Mouse (Mus musculus): ENCODE results near the gene Psmb3. TPM values are rescaled to one million over a fixed set of nuclear protein-coding genes. Genes with fewer than 3 reads are reported as not detected.
A peak's percentile ranks its signal among the peaks of the same experiment; 100 is the strongest.

The Psmb3 gene
- total RNA-seq, 2 experiments from 2014 or later: 193 to 221 TPM

DNA sequence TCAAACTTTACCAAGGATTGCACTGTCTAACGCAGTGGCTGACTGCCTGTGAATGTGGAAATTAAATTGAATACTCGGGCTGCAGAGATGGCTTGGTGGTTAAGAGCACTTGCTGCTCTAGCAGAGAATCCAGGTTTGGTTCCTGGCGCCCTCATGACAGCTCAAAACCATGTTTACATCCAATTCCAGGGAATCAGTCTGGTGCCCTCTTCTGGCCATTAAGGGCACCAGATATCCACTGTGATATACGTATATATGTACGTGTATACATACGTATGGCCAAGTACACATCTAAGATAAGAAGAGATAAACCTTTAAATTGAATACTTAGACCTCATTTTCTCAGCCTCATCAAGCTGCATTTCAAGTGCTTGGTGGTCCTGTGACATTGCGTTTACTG is 37.0 kb upstream of the Psmb3 start:
- DNase-seq (ENCODE audit: low spot score in 2 of 2): no peak

DNA sequence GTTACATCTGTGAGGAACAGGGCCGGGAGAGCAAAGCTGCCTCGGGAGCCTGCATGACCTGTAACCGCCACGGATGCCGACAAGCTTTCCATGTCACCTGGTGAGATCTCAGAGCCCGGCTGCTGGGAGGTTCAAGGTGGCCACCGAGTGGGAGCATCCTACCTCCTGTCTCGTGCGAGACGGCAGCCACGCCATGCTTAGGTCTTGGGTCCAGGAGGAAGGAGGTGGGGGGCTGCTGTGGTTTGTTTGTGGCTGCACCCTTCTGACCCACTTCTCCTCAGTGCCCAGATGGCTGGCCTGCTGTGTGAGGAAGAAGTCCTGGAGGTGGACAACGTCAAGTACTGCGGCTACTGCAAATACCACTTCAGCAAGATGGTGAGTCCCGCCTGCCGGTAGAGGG is 36.4 kb upstream of the Psmb3 start:
- no peak for DNase-seq (ENCODE audit: low spot score in 2 of 2)

DNA sequence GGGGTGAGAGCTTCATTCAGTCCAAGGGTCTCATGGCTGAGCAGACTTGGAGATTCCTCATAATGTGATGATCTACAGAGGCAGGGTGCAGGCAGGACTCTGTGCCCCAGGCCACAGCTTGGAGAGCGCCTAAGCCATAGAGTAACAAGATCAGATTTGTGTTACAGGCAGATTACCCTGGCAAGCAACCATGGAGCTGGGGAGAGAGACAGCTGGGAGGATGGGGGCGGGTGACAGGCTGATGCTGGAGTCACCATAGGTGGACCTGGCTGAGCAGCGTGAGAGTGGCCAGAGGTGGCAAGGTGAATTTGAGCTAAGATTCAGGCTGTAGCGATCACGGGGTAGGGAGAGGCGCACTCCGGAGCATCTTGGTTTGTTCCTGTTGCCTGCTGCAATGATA is 35.0 kb upstream of the Psmb3 start:
- no peak for DNase-seq (ENCODE audit: low spot score in 2 of 2)

DNA sequence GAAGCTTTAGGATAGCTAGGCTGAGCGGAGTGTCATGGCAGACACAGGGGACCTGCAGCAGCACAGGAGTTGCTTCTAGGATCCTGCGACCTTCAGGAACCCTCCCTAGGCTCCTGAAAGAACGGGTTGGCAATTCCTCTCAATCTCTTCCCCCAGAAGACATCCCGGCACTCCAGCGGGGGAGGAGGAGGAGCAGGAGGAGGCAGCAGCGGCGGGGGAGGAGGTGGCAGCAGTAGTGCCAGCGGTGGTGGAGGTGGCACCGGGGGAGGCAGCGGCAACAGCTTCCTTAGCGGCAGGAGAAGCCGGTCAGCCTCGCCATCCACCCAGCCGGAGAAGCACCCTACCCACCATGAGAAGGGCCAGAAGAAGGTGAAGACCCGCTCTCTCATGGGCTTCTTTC is 33.9 kb upstream of the Psmb3 start:
- no peak for DNase-seq (ENCODE audit: low spot score in 2 of 2)

DNA sequence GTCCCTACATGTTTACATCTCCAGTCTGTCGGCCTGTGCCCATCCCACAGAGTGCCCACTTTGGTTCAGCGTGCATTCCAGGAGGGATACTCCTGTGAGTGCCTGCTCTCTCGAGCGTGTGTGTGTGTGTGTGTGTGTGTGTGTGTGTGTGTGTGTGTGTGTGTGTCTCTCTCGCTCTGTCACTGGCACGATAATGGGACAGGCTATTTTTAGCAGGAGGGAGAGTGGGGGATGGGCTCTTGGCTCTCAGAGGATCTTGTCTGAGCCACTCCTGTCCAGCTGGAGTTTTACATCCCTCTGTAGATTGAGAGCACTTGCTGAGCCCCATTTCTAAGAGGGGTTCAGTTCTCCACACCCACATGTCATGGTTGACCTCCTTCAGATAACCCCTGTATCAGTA is 33.4 kb upstream of the Psmb3 start:
- DNase-seq (ENCODE audit: low spot score in 2 of 2): no peak

DNA sequence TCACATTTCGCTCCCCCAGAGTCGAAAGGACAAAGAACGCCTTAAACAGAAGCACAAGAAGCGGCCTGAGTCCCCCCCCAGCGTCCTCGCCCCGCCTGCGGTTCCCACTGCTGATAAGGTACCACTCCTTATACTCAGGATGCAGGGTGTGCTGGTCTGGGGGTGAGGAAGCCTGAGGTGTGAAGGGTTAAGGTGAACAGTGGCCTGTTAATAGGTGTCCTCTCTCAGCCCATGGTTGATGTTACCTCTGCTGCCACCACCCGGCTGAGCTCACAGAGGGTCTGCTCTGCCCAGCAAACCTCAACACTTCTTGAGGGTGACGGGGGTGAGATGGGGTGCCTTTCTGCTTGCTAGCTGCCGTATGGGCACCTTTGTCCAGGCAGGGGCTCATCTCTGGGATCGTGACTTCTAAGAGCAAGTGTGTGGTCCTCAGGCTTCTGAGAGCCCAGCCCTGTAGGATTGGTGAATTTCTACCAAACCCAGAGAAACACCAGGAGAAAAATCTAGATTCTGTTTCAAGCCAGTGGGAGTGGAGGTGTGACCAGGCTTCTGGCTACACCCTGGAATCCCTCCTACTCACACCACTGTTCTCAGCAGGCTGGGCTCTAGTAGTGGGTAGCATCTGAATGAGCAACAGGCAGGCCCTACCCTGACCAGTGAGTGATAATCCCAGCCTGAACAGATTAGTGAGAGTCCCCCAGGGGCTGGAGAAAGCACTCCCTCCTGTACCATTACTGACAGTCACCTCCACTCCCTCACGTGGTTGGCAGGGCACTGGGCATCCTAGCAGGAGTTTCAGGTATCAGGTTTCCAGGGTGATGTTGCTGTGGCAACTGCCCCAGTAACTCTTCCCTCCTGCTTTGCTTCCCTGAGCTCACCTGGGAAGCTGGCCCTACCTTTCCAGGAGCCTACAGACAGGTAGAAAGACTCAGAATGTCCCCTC is 32.7 kb upstream of the Psmb3 start:
- DNase-seq (ENCODE audit: low spot score in 2 of 2): no peak

DNA sequence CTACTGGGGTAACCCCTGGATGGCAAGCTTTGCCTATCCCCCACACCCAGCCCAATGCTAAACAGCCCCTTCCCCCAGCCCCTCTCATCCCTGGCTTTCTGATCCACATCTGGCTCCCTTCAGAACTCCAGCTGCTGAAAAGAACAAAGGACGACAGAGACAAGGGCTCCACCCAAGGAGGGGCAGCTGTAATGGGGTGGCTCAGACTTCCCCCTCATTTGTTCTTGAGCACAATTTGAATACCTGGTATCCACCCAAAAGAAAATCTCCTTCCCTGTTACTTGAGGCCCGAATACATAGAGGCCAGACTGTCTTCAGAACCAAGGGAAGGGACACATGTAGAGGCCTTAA is 32.0 kb upstream of the Psmb3 start:
- DNase-seq (ENCODE audit: low spot score in 2 of 2): no peak

DNA sequence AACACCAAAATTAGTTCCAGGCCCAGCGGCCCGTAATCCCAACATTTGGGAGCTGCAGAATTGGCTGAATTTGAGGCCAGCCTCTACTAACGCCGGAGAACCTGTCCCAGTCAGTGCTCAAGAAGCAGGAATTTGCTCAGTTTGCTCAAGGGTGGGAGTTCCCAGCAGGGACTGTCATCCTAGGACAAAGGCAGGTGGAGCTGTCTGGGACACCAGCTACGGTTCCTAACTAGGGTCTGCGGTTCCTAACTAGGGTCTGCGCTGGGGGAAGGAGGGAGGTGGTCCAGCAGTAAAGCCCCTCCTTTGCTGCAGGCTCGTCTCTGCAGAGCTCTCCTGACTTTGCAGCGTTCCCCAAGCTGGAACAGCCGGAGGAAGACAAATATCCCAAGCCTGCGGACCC is 30.1 kb upstream of the Psmb3 start:
- no peak for DNase-seq (ENCODE audit: low spot score in 2 of 2)

DNA sequence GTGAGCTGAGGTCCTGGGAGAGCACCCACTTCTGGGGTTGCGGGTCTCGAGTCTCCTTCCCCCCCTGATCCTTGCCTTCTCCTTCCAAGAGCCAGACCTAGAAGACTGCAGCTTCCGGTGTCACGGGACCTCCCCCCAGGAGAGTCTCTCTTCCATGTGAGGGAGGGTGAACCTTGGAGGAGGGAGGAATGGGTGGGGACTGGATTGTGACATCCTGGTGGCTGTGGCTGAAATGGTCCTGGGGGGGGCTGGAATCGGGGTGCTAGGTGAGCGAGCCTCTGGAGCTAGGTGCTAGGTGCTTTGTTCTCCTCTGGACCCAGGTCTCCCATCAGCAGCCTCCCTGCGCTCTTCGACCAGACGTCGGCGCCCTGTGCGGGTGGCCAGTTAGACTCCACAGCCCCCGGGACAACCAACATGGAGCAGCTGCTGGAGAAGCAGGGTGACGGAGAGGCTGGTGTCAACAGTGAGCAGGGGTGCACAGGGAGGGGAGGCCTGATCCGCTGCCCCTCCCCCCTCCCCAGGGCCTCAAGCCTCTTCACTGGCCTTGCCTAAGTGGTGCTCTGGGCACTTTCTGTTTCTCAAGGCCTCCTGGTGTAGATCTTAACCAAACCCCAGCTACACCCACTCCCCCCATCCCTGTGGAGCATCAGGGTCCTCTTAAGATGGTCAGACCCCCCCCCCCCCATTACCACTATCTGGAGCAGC is 27.0 kb upstream of the Psmb3 start:
- DNase-seq (ENCODE audit: low spot score in 2 of 2): no peak

DNA sequence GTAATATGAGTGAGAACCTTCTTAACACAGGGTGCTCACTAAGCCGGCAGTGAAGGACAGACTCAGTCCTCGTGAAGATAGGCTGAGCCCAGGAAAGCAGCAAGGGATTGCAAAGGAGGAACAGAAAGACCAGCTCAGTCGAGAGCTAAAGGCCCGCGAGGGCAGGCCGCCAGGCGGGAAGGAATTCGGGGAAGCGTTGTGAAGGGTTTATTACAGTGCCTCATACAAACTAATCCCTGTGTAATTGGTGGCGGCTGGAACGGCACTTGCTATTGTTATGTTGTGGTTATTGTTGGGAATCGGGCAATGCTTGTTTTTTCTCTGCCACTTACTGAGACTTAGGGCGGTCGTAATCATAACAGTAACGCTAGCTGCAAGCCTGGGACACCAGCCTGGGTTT is 25.8 kb upstream of the Psmb3 start:
- DNase-seq (ENCODE audit: low spot score in 2 of 2): no peak

DNA sequence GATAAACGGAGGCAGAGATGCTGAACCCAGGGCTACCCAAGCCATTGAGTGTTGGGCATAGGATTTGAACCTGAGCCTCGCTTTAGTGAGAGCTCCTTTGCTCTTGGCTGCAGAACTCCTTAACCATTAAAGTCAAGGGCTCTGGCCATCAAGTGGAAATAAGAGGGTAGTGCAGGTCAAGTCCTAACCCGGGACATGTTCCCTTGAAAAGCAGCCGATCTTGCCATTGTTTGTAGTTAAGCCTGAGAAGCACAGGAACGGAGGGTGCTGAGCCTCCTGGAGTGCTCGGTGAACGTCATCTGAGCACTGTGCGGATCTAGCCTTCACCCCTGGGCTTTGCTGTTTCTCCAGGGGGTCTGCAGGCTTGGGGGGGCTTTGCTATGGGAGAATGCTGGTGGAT is 25.4 kb upstream of the Psmb3 start:
- no peak for DNase-seq (ENCODE audit: low spot score in 2 of 2)

DNA sequence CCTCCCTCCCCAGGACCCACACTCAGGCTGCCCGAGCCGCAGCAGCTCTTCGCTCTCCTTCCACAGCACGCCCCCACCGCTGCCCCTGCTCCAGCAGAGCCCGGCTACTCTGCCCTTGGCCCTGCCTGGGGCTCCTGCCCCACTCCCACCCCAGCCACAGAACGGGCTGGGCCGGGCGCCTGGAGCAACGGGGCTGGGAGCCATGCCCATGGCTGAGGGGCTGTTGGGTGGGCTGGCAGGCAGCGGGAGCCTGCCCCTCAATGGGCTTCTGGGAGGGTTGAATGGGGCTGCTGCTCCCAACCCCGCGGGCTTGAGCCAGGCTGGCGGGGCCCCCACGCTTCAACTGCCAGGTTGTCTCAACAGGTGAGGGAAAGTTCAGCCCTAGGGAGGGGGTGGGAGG is 24.9 kb upstream of the Psmb3 start:
- no peak for DNase-seq (ENCODE audit: low spot score in 2 of 2)

DNA sequence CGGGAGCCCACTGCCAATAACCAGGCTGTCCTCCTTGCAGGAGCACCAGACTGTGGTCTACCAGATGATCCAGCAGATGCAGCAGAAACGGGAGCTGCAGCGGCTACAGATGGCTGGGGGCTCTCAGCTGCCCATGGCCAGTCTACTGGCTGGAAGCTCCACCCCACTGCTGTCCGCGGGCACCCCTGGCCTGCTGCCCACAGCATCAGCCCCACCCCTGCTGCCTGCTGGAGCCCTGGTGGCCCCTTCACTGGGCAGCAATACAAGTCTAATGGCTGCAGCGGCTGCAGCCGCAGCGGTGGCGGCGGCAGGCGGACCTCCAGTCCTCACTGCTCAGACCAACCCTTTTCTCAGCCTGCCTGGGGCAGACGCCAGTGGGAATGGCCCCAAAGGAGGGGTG is 22.8 kb upstream of the Psmb3 start:
- DNase-seq (ENCODE audit: low spot score in 2 of 2): no peak

DNA sequence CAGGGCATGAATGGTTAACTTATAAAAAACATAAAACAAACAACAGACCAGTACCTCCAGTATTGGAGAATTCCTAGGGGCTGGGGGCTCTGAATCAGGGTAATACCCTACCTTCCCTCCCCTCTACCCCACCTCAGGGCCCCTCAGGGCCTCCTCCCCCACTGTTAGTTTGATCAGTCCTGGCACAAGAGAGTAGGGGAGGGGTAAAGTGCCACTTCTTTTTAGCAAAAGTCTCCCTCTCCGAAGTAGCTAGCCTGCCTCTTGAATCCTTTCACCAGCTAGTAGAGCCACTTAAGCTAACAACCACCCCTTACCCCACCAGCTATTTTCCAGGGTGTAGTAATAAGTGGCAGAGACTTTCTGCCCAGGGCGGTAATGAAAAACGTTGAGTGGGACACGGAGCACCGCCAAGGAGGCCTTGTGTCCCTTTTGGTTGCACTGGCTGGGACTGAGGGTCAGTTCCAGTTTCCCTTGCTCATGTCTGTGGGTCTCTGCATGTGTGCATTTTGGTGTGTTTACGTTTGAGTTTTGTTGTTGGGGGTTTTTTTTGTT is 20.6 kb upstream of the Psmb3 start:
- no peak for DNase-seq (ENCODE audit: low spot score in 2 of 2)

DNA sequence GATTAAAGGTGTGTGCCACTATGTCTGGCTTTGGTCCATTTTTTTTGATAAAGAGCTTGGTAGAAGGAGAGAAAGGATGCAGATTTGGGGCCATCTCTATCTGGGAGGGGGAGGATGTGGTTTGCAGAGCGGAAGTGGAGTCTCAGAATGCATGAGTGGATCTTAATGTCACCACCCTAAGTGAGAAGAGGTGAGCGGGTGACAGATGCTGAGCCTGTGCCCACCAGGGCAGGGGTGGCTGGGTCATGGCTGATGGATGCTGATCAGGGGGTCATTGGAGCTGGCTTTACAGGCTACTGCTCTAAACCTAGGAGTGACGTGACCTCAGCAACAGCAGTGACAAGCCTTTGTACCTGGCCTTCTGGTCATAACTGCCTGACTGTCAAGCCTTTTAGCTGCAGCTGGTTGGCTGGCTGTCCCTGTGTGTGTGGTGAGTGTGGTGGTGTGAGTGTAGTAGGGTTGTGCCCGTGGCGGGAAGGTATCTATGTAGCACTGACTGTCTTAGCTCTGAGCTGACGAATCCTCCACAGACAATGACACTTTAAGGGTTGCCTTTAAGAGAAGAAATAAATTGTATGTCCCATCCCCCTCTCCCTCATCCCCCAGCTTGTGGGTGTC is 19.0 kb upstream of the Psmb3 start:
- no peak for DNase-seq (ENCODE audit: low spot score in 2 of 2)

DNA sequence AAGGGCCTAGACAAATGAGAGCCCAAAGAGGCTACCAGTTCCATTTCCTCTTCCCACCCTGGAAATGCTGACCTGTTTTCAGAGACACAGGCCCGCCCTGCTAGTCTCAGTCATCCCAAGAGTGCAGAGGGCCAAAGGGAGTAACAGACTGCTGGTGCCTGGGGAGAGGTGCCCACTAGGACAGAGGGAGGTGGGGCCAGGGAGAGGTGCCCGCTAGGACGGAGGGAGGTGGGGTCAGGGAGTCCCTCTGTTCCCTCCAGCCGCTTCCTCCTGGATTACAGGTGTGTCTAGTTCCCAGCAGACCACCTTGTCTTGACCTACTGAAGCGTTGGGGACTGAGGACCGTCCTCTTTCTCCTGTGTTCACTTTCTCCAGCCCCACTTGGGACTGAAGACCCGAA is 18.4 kb upstream of the Psmb3 start:
- no peak for DNase-seq (ENCODE audit: low spot score in 2 of 2)

DNA sequence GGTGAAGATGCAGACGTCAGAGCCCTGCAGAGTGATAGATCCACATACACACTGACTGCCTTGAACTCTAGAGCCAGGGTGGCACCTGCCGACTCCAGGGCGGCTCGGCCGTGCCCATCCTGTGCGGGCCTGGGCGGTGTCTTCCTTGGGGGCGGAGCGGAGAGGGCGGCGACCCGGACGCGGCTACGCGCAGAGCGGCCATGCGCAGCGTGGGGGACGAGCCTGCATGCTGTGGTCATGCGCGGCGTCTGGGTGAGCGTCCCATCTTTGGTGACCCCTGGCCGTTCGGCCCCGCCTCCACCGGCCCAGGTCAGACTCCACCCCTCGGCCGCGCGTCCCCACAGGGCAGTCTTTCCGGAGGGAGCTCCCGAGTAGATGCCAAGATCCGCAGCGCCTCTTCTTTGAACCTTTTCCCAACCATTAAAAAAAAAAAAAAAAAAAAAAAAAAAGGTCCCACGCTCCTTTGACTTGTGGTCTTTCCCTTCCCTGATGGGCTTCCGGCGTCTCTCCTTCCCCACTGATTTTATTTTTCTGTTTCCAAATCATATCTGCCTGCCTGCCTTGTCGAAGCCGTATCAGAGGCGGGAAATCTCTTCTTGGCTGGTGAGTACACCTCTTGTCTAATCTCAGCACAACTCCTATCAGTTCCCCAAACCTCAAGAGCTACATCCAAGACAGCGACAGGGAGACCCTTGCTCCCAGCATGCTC is 17.4 kb upstream of the Psmb3 start, which contains the start of gene Cisd3:
Cisd3 (plus strand) TSS at position 214 of the 709 bp plus-strand sequence.
- DNase-seq (ENCODE audit: low spot score in 2 of 2): peak; percentile 89 to 92

DNA sequence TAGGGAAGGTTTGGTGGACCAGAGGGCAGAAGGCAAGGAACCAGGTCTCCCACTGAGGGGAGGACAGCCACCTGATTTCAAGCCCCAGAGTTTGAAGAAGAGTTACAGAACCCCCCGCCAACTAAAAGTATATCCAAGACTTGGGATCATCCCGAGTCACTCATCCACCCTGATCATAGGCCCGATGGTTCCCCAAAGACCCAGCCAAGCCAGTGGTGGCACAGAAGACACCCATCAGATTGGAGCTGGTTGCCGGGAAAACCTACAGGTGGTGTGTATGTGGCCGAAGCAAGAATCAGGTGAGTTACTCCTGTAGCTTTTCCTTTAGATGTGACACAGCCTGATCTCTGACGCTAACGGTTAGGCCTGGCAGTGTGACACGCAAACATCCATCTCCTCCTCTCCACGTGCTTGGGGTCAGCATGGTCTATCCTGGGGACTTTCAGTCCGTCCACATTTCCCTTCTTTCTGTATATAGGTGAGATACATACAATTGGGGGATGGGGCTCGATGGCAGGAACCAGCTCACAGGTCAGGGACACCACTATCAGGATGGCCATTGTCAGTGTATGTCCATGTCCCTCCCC is 16.8 kb upstream of the Psmb3 start:
- no peak for DNase-seq (ENCODE audit: low spot score in 2 of 2)

DNA sequence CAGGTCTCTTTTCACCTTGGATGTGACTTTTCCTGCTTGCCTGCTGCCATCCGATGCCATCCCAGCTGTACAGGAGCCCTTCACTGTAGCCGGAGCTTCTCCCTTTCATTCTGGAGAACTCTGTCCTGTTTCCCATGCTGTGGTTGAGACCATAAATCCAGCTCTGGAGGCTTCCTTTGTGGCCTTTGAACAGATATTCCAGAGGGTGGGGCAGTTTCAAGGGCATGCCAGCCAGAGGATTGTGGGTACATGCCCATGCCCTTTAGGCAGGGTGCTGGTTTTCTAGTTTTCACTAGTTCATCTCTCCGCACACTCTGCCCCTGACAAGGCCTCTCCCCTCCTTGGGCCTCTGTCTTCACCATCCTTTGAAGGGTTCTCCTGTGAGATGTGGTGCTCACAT is 16.1 kb upstream of the Psmb3 start:
- DNase-seq (ENCODE audit: low spot score in 2 of 2): no peak

DNA sequence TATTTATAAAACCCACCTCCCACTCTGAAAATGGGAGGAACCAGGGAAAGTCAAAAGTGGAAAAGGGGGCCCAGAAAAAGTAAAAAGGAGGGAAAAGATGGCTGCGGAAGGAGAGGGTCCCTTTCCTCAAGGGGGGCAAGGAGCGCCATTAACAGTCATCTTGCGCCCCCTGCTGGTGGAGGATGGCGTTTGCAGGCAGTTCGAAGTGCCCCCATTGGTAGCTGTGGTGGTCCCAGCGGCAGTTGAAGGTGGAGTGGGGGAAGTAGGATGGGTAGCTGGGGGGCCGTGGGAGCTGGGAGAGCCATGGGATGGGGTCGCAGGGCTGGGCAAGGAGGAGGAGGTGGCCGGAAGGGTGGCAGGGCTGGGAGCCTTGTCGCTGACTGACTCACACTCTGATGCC is 13.3 kb upstream of the Psmb3 start:
- DNase-seq (ENCODE audit: low spot score in 2 of 2): no peak

DNA sequence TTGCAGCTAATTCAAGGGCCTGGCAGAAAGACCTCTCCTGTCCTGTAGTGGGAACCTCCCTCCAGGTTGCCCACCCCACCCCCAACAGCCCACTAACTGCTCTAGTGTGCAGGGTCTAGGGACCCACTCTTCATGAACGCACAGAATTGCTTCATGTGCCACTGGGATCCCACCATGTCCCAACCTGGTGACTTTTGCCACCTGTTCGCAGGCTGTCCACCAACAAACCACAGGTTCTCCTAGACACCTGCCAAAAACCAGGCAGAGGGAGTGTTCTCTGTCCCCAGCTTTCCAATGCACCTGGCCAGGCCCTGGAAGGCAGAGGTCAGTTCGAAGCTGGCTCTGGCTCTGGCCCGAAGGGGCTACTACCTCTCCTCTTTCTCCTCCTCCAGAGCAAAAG is 8.8 kb upstream of the Psmb3 start:
- no peak for DNase-seq (ENCODE audit: low spot score in 2 of 2)
